Mouse (Mus musculus) inflammation-experienced regulatory T-cells, adult 6 months (primary cell): ENCODE measurements around the gene Olfr1392. TPM values are rescaled to one million over a fixed set of nuclear protein-coding genes. Genes with fewer than 3 reads are reported as not detected.
A peak's percentile ranks its signal among the peaks of the same experiment; 100 is the strongest.
"Not testable (repeated sequence)": the region's sequence is repeated elsewhere in the genome, so short reads cannot be mapped to it uniquely, and the experiment has no call there.

Experiments used
- ATAC-seq: one replicate; pipeline ENCODE4 v1.8.0; 2017
- polyA plus RNA-seq, 3 experiments: library from polyadenylated mRNA; unstranded; fragments of 100-300 nt; shearing (Covaris generic); gene quantifications; one replicate each; pipeline ENCODE4 v1.2.1; 2017

Olfr1392 gene
- polyA plus RNA-seq = not detected

DNA sequence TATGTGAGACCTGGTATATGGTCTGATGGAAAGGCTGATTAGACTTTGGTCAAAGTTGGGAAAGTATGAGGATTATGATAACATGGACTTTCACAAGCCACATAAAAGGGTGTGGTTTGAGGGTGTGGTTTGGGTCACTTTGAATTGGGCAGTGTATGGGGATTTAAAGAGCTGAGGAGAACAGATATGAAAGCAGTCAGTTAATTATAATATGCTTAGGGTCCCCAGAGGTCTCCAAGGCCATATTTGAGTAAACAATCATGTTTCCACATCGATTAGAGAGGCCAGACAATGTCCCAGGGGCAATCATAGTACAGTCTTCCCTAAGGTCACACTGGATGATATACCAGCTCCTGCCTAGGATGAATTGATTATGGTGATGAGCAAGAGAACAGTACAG is at the start of gene Olfr1392:
Gene Olfr1392, plus strand, starts transcription at position 301 of the 400 bp plus-strand sequence.
- ATAC-seq = not testable (repeated sequence)

DNA sequence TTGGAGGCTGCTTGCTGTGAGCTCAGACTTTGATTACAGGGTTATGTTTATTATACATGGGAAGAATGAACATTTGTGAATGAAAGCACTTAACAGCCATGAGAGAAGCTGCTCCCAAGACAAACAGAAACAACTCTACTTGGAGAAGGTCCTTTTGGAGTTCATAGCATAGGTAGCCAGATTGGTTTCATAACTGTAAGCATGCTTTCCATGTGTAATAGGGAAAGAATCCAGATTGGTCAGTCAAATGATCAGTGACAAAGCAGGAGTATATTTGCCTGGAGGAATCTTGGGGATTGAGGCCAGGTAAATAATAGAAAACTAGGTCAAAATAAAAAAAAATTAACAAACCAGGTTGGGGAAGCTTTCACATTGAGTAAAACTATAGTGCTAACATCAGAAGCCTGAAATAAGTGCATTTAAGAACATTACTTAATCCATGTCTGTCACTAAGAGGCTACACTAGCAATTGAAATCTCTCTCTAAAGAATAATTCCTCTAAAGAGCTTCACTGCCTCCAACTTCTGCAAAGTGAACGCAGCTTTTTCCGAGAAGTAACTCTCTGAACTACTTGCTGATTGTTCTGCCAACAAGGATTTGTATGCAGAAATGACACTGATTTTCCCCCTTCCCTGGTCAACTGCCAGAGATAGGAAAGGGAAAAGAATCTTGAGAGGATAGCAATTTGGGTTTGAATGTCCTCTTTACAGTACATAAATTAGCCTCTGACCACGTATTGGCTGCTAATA is 49.4 kb upstream of the Olfr1392 start:
- no peak for ATAC-seq

DNA sequence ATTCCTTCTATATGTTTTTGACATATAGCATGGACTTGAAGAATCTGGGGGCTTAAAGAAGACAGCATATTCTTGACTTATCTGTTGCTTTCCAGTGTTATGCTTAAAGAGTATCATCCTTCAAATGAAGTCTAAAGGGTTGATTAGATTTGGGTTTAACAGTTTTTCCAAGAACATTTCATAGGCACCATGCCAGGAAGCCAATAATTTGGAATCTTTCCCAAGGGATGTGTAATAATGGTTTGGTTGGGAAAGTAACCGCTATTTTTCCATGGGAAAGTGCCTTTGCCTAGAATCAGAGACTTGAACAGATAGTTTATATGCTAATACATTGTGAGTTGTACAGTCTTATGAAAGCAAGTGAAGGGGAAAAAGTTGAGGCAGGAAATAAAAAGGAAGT is 48.2 kb upstream of the Olfr1392 start:
- ATAC-seq = no peak

DNA sequence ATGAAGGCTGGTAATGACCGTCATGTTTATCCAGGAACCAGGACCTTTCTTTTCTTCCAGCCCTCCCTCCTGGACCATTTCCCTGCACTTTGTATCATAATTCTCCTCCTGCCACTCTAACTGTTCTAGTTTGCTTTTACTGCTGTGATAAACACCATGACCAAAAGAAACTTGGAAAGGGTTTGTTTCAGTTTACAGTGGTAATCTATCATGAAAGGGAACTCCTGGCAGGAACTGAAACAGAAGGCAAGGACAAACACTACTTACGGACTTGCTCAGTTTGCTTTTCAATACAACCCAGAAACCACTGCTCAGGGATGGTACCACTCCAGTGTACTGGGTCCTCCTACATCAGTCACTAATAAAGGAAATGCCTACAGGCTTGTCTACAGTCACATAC is 47.5 kb upstream of the Olfr1392 start:
- ATAC-seq = no peak

DNA sequence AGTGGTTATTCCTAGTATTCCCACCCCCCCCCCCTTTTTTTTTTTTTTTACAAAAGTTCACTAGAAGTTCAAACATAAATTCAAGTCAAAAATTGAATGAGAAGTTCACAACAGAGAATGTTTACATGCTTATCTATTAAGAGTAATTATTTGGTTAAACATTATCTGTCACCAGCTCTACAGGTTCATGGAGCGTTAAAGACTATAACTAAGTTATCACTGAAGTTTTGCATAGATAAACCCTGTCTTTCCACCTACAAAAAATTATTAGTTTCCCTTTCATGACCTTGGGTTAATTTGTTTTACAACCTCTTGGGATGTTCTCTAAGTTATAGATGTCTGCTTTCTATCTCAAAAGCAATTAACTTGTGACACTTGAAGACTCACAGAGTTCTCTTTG is 44.8 kb upstream of the Olfr1392 start:
- ATAC-seq = no peak

DNA sequence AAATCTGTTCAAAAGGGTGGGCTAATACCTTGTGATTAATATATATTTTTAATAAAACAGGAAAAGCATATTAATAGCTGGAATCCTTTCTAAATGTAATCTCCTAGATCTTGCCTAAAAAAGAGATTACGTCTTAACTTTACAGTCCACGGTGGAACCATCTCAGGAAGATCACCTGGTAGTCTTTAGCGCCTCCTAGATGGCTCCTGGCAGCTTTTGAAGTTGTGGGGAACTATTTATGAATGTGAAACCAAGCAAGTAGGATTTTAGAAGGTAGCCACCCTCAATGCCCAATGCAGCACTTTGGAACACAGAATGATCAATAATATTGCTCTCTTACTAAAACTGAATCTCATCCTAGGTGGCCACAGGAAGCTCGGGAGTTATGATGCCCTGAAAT is 44.2 kb upstream of the Olfr1392 start:
- no peak for ATAC-seq

DNA sequence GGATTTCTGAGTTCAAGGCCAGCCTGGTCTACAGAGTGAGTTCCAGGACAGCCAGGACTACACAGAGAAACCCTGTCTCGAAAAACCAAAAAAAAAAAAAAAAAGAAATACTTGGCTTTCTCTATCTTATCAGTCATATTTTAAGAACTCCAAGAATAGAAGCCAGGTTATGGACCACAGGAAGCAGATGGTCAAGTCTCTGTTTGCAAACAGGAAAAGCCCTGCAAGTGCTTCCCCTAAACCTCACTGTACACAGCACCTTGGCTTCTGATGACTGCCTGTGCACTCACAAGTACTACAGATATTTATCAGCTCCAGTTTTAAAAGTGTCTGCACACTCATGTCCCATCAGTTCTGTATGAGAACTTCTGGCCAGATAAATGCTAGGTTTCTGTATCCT is 43.6 kb upstream of the Olfr1392 start:
- ATAC-seq = no peak

DNA sequence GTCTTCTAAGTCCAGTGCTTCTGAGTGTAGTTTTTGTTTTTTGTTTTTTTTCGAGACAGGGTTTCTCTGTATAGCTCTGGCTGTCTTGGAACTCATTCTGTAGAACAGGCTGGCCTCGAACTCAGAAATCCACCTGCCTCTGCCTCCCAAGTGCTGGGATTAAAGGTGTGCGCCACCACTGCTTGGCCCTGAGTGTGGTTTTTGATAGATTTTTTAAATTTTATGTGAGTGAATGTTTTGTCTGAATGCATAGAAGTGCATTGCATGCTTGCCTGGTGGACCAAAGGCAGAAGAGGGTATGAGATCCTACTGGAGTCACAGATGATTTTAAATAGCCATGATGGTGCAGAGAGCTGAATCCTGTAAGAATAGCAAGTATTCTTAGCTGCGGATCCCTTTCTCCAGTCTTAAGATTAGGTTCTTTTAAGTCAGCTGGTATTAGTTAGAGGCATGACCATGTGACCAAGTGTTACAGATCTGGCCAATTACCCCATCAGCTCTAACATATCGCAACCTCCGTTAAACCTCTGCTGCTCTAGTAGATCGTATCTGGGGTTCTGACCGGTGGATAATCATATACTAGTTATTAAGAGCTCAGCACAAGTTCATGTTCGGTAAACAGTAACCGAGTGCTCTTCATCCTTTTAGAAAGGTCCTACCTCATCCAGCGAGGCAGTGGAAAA is 42.0 kb upstream of the Olfr1392 start:
- ATAC-seq = peak; percentile 1

DNA sequence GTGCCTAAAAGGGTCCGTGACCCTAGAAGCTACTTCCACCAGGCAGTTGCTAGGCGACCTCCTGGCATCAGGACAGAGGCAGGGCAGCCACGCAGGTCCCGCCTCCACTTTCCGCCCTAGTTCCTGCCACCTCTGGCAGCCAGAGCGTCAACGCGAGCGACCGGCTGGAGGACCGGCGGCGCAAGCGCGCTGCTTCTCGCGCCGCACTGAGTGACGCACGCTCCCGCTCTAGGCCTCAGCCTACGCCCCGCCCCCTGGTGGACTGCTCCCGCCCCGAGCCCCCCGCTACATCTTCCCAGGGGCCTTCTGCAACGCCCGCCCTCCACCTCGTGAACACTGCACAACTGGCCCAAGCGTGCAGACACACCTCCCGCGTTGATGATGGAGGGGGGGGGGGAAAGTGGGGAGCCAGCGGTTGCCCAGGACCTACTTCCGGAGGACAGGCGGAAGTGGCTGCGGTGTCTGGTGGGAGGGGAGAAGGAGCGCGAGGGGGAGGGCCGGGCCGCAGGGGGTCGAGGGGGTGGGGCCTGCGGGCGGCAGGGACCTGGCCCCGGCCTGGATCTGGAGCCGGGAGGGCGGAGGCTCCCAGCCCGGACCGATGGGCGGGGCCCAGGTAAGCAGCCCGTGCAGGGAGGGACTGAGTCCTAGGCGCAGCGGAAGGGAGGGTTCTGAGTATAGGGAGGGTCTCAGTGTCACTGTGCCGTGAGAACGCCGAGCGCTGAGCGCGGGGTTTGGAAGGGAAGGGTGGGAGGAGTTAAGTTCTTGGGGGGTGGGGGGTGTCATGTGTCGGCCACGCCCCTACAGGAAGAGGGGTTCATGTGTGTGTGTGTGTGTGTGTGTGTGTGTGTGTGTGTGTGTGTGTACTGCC is 41.1 kb upstream of the Olfr1392 start, which contains the start of gene Mgat1:
Gene Mgat1, plus strand, starts transcription at position 465 of the 868 bp plus-strand sequence.
- peak; percentile 70 for ATAC-seq

DNA sequence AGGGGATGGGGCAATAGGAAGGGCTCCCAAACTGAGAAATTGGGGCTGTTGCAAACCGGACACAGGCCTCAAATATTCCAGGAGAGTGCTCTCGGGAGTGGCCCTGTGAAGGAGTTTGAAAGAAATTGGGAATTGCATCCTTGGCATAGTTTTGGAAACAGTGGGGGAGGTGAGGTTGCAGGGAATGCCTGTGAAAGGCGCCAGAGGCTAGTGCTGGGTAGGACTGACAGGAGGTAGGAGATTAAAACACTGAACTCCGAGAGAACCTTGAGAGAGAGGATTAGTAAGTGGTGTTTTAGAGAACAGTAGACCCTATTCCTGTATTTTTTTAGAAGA is 40.5 kb upstream of the Olfr1392 start:
- ATAC-seq = no peak

DNA sequence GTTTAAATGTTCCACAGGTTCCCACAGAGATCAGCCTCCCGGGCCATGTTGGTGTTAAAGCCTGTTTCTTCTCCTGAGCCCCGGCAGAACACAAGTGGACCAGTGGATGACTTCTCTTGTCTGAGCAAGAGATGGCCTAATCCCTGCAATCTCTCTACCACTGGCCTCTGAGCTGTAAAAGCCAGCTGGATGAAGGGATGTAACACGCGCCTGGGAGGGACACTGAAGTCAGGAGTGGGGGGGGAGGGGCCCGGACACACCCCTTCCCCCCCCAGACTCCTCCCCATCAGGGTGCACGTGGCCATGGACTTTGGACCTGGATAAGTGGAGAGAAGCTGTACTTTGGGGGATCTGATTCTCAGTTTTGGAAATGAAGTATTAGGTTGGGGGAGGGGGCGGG is 39.9 kb upstream of the Olfr1392 start:
- no peak for ATAC-seq

DNA sequence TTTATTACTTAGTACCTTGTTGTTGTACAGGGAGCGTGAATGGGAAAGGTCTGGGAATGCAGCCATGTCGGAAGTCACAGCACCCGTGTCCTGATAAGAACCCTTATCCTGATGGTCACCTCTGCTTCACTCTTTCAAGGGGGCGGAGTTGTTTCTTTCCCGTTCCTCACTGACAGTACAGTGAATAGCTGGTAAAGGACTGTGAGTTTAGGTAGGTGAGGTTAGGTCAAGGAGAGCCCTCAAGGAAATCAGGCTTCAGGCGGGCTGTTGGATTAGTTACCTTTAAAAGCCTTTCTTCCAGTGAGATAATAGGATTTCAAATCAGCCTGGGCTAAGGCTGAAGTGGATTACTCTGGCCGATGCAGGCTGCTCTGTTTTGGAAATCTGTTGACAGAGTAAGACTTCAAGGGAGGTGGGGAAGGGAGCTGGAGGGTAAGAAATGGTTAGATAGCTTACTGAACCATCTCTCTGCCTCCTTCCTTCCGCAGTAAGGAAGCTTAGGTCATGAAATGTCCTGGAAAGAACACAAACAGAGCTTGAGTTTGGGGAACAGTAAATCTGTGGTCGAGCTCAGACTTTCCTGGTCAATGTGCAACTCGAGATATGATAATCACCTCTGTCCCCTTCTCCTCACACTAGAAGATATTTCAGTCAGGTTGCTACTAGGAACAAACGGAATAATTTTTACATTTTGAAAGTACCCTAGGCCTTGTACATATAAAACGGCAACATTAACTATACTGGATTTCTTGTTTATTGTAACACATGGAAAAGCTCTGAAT is 39.3 kb upstream of the Olfr1392 start:
- no peak for ATAC-seq

DNA sequence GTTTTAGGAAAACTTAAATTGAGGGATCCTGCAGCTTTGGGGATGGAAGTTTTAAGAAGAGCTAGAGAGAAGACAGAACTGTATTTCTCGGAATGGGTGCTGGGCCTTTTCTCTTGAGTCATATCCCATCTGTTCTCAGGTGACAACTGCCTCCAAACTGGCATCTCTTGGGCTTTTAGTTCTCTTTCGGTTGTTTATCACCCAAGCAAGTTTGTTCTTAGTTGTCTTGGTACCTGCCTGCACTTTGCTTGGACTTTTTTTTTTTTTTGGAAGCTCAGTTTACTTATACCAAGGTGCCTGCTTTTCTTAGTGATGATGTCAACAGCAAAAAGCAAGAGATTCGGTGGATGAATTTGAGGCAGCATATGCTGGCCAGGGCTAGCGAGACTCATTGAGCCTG is 38.6 kb upstream of the Olfr1392 start:
- no peak for ATAC-seq

DNA sequence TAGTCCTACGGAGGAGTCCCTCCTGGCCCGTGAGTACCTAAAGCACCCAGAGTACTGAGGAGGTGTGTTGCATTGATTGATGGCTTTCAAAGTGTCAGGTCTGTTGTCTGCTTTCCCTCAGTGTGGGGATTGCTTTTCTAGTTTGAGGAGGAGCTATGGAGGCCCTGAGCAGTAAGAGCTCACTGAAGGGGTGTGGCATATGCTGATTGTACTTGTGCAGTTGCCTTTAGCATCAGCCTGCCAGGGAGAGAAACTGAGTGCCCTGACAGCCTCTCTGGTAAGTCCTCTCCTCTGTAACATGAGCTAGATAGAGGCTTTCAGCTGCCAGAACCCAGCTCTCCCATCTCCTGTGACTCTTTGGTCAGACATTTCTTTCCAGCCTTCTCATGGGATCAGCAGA is 37.8 kb upstream of the Olfr1392 start:
- ATAC-seq = no peak

DNA sequence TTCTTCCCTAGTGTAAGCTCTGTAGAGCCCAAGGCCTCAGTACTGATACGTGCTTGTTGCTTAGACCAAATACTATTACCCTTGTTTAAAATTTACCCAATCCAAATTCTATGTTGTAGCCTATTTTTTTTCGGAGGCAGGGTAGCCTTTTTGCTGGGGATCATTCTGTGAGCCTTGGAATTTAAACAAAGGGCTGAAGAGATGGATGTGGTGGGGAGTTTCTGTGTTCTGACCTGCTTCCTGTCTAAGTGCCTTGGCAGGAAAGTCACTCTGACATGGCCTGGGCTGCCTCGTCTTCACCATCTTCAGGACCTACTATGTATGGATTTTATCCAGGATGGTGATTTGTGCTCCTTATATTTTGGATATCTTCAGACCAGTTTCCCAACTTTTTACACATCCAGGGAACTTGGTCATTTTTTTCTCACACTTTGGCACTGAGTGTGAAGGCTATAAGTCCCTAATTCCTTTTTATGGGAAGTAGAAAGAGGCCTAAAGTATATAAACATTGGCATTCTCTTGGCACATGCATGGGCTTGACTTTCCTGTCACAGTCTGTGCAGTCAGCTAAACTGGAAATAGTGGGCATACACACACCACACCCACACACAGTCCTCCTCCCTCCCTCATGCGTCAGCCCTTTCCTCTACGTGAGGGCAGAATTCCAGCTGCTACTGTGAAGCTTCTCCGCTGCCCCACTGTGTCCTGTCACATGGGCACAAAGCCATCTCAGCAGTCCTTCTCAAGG is 36.7 kb upstream of the Olfr1392 start:
- ATAC-seq = peak; percentile 16

DNA sequence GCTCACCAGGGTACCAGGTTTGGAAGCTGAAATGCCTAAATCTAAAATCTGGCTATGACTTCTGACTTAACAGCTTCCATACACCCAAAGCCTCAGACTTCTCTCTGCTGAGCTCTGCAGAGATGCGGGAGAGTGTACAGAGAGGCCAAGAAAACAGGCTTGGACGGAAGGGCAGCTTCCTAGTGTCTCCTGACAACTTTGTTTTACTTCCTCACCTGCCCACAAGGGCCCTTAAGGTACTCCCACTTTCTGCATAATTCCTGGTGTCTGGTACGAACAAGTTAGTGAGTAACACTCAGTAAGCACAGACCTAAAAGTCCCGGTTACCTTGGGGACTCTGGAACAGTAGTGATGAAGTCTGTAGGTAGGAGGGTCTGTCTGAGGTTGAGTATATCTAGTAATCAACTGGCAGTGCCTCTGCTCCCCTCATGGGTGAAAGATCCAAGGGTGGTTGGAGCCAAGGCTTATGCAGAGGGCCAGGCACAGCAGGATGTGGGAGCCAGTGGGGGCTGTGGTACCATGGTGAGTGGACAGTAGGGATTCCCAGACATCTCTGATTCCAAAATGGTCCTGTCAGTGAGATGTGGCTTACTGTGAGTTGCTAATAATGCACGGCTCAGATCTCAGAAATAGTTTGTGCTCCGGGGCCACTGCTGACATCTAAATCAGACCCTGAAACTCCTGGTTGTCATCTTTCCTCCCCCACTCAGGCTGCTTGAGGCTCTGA is 35.9 kb upstream of the Olfr1392 start:
- no peak for ATAC-seq

DNA sequence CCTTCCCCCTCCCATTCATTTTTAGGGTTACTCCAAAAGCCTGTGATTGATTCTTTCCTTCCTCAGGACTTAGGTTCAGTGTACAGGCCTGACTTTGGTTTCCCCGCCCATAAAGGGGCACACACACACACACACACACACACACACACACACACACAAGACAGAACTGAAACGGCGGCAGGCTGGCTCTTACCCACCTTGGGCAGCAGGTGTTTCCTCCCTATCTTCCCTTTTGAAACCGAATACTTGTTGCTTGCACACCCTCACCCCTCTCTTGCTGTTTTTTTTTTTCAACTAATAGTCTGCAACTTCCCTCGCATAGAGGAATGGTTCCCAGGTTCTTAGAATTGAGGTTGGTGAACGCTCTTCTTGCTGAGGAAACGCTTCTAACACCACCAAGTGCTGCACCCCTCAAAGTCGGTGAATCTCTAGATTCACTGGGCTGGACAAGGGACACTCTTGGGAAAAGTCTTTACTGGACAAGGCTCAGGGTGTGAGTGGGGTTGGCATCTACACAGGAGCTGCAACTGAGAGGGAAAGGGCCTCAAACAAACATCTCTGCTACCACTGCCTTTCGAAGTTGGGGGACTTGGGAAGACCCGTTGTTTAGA is 35.2 kb upstream of the Olfr1392 start:
- peak; percentile 41 for ATAC-seq

DNA sequence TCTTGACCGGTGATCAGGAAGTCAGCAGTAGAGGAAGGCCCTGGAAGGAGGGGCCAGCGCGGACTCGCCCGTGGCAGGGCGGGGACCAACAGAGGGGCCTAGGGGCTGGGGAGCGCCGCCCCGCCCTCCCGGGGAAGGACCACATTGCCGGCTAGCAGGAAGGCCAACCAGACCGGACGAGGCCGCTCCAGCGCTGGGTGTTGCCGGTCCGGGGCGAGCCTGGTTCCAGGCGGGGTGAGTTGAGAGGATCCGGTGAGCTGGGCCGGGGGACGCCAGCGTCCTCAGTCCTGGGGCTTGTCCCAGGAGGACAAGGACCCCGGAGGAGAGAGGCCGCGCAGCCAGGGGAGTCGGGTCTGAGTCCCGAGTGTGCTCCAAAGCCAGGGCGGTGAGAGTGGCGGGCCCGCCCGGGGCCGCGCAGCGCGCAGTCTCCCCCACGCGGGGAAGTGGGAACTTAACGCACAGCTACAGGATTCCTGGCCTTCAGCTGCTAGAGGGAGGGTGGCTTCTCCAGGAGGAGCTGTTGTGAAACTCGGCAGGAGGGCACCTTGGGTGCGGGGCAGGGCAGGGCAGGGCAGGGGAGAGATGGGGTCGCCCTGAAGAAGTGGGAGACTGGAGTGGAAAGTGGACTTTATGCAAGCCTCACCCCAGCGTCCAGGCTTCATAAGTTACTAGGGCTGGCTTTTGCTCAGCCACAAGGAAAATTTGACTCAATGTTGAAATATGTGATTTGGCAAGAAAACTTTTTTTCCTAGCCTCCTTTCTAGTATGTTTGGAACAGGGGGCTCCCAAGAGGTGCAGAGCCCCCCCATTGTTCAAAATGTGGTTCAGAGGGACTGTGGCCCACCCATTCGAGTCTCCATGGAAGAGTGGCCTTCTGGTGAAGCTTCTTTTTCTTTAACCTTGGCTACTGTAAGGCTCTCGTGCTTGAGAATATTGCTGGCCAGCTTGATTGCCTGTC is 34.4 kb upstream of the Olfr1392 start:
- ATAC-seq = peak; percentile 9

DNA sequence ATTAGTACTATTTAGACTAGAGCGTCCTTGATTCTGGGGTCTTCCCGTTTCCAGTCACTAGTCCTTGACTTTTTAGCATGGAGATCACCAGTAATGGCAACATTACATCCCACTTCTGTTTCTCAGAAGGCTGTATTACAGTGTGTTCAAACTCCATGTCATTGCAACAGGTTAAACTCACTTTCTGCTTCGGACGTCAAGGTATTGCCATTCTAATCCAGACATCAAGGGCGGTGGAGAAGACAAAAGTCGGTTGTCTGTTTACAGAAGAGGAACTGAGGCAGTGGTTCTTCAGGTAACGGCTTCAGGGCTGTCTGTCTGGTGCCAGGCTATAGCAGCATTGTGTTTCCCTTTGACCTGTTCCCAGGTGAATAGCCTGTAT is 33.7 kb upstream of the Olfr1392 start:
- no peak for ATAC-seq

DNA sequence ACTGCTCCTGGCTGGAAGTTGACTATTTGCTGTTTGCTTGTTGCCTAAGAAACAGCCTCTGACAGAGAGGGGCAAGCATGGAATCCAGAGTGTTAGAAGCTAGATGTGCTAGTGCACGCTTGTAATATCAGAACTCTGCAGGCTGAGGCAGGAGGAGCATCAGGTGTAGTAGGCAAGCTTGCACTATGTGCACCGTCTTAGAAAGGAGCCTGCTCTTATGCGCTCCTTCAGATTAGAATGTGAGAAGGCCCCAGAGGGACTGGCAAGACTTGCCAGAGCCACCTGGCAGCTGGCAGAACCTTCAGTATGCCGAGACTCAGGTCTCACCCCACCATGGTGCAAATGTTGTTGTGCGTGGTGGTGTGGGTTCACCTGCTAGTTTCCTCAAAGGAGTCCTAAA is 33.0 kb upstream of the Olfr1392 start:
- no peak for ATAC-seq
